ENCODE assay signal across 13 mouse cellular contexts in the genomic region with DNA sequence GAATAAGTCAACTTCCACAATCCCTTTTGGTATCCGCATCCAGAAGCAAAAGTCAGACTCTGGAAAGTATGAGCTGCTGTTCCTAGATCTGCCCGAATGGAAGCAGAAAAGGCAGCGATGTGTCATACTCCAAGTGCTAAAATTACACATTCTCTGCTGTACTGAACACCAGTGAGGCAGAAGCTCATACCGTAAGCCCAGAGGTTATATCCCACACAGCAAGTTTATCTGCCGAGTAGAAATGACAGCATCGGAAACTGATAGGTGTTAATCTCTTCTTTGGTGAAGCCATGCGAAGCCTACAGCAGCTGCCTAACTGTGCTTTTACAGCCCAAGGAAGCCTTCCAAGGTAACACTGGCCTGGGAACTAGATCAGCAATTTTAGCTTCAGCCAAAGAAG. TPM values are rescaled to one million over a fixed set of nuclear protein-coding genes. Genes with fewer than 3 reads are reported as not detected.
DNase-seq lines count a peak whose midpoint lies in the region; ATAC-seq and TF ChIP-seq lines count a peak whose summit lies in the region.
"Had no signal": no experiment of that assay in that cellular context is flagged by ENCODE, and none has a peak within 500 bp of the region (broad histone marks: within the 10 kb centered on the region; RNA-seq: fewer than 3 reads in every experiment).

No protein-coding gene starts in this region.

- H3ac ChIP-seq in myocyte (ENCODE audit: control insufficient read depth, insufficient read length): no peak overlapping the region

- WGBS in intestine, embryonic 15.5 days: 67% methylated on average over 7 of the region's 7 CpGs
- 66% methylated on average over 7 of the region's 7 CpGs for WGBS in intestine, embryonic 16.5 days
- 67% methylated on average over 7 of the region's 7 CpGs for WGBS in kidney, adult 2 months

- no peaks in the 10 kb centered on the region for H3K36me3 ChIP-seq in intestine, embryonic 15.5 days
- H3K36me3 ChIP-seq in intestine, embryonic 16.5 days (ENCODE audit: control insufficient read depth, insufficient read depth, low read length): no peaks in the 10 kb centered on the region
- H3K36me3 ChIP-seq in myocyte (ENCODE audit: control insufficient read depth, insufficient read depth): no peaks in the 10 kb centered on the region
- no peaks in the 10 kb centered on the region for H3K36me3 ChIP-seq in kidney, adult 2 months (ENCODE audit: control insufficient read depth, insufficient read depth, low read length)
- H3K36me3 ChIP-seq: lung, embryonic 15.5 days had no signal

- intact Hi-C loops in gastrocnemius, postnatal 36 days (cut with DNase I): no loop called here

- no peak overlapping the region for H3K4me2 ChIP-seq in intestine, embryonic 15.5 days (replicated peaks)
- H3K4me2 ChIP-seq in intestine, embryonic 16.5 days (ENCODE audit: low read depth, low read length): no peak overlapping the region
- H3K4me2 ChIP-seq in myocyte (ENCODE audit: low read depth): peak overlapping the region; percentile 63
- H3K4me2 ChIP-seq: lung, embryonic 15.5 days had no signal

- no peak for TF ChIP-seq POLR2A in myocyte (IDR thresholded peaks at IDR 0.05; ENCODE audit: insufficient read length, low read depth)
- TF ChIP-seq POLR2A in kidney, adult 2 months (IDR thresholded peaks at IDR 0.05; ENCODE audit: low read depth, low read length): no peak

- ATAC-seq in intestine, embryonic 15.5 days: no peak
- no peak for ATAC-seq in intestine, embryonic 16.5 days
- peak; percentile 8 for ATAC-seq in activated CD4-positive, CD25-positive, alpha-beta regulatory T cell, adult 4 months
- ATAC-seq: forebrain, postnatal 0 days had no signal

- H3K9ac ChIP-seq in intestine, embryonic 15.5 days: no peak overlapping the region
- H3K9ac ChIP-seq in intestine, embryonic 16.5 days (ENCODE audit: low read depth, low read length): no peak overlapping the region
- H3K9ac ChIP-seq: forebrain, postnatal 0 days; lung, embryonic 15.5 days had no signal

- peaks cover 21% of the 10 kb centered on the region for H3K4me1 ChIP-seq in intestine, embryonic 15.5 days (replicated peaks)
- peaks cover 35% of the 10 kb centered on the region for H3K4me1 ChIP-seq in intestine, embryonic 16.5 days (ENCODE audit: control insufficient read depth, insufficient read depth, low read length)
- no peaks in the 10 kb centered on the region; the same call in 1 of the 2 replicates for H3K4me1 ChIP-seq in kidney, adult 2 months (ENCODE audit: control insufficient read depth, insufficient read depth, low read length)

- H3K4me3 ChIP-seq in intestine, embryonic 15.5 days (replicated peaks): no peak overlapping the region
- H3K4me3 ChIP-seq in intestine, embryonic 16.5 days (ENCODE audit: low read length): no peak overlapping the region
- H3K4me3 ChIP-seq in myocyte: no peak overlapping the region
- H3K4me3 ChIP-seq in kidney, adult 2 months (ENCODE audit: insufficient read depth, low read depth, low read length): no peak overlapping the region
- H3K4me3 ChIP-seq: lung, embryonic 15.5 days; megakaryocyte, embryonic 14.5 days had no signal

- H3K27ac ChIP-seq in intestine, embryonic 15.5 days: 0 out of 2 replicates have a peak overlapping the region, but pooled peaks have one; percentile 1
- H3K27ac ChIP-seq in intestine, embryonic 16.5 days (ENCODE audit: low read length): no peak overlapping the region
- H3K27ac ChIP-seq in kidney, adult 2 months (ENCODE audit: insufficient read depth, low read depth, low read length): no peak overlapping the region
- H3K27ac ChIP-seq: lung, embryonic 15.5 days had no signal

- H3K27me3 ChIP-seq in intestine, embryonic 15.5 days (replicated peaks): no peaks in the 10 kb centered on the region
- H3K27me3 ChIP-seq in intestine, embryonic 16.5 days (replicated peaks; ENCODE audit: control insufficient read depth, insufficient read depth, low read length): no peaks in the 10 kb centered on the region
- no peaks in the 10 kb centered on the region for H3K27me3 ChIP-seq in myocyte (ENCODE audit: control insufficient read depth, insufficient read depth, insufficient read length)
- no peaks in the 10 kb centered on the region for H3K27me3 ChIP-seq in kidney, adult 2 months (replicated peaks; ENCODE audit: control insufficient read depth, insufficient read depth, low read length)
- H3K27me3 ChIP-seq: lung, embryonic 15.5 days; megakaryocyte, embryonic 14.5 days had no signal

- peaks cover 4% of the 10 kb centered on the region for H3K79me2 ChIP-seq in myocyte (ENCODE audit: control insufficient read depth, insufficient read depth)

- H3K9me3 ChIP-seq in intestine, embryonic 15.5 days: no peaks in the 10 kb centered on the region
- H3K9me3 ChIP-seq in intestine, embryonic 16.5 days (ENCODE audit: control insufficient read depth, low read length): no peaks in the 10 kb centered on the region
- H3K9me3 ChIP-seq: lung, embryonic 15.5 days; megakaryocyte, embryonic 14.5 days had no signal

- no peak for TF ChIP-seq CTCF in kidney, adult 2 months (conservative IDR thresholded peaks at IDR 0.05; ENCODE audit: insufficient read depth, insufficient read length, low read depth, low read length)

- DNase-seq in gastrocnemius, adult 18-20 months (ENCODE audit: low spot score): peak; percentile 22
- DNase-seq in gastrocnemius, postnatal 36 days: no peak
- DNase-seq in adrenal gland, postnatal 14 days: no peak
- DNase-seq in kidney, adult 2 months: no peak
- DNase-seq: B cell, adult 2 months; cerebellum, adult 11 months; forebrain, postnatal 0 days had no signal

TF ChIP-seq in myocyte, 11 proteins besides CTCF, POLR2A, EP300 and RAD21:
- peak in 1 of 3 experiments; percentile 32 for TF ChIP-seq MYOG (IDR thresholded peaks at IDR 0.05; ENCODE audit: control insufficient read depth in 1 of 3, insufficient read depth in 1 of 3, insufficient read length in 2 of 3, low read depth in 2 of 3)
- peak in 1 of 3 experiments; percentile 46 for TF ChIP-seq MYOD1 (IDR thresholded peaks at IDR 0.05; ENCODE audit: control insufficient read depth in 1 of 3, insufficient read length in 2 of 3, low read depth in 2 of 3)
- no peak for TF ChIP-seq POLR2AphosphoS2 (IDR thresholded peaks at IDR 0.05; ENCODE audit: insufficient read length, low read depth)

RNA-seq across cellular contexts. Expression of gene Mllt3, which starts 17.9 kb away (rescaled TPM):
- total RNA-seq in gastrocnemius, adult 18-20 months (2021): 100 to 1,000 TPM; 148 to 154 TPM
- total RNA-seq in gastrocnemius, postnatal 36 days (2021): 10 to 100 TPM; 92.2 to 94.5 TPM
- 35.6 and 38.4 TPM in 2 replicates for polyA plus RNA-seq in intestine, embryonic 15.5 days (2015; fragmentation: Nextera tagmentation; extraction: Ambion mirVana)
- polyA plus RNA-seq in intestine, embryonic 16.5 days (2015; fragmentation: Nextera tagmentation; extraction: Ambion mirVana): 27.9 and 30.0 TPM in 2 replicates
- polyA plus RNA-seq in activated CD4-positive, CD25-positive, alpha-beta regulatory T cell, adult 4 months (2017; shearing (Covaris generic)): 100 to 1,000 TPM; 100 to 106 TPM
- 15.7 TPM for polyA plus RNA-seq in myocyte (2012; fragmentation: generic; extraction: Trizol)
- 23.5 and 24.5 TPM in 2 replicates for total RNA-seq in adrenal gland, postnatal 14 days (2021)
- polyA plus RNA-seq in kidney, adult 2 months (2012; rRNA removed): 3.7 and 5.2 TPM in 2 replicates
